Comparison of ENCODE assay signal across 15 mouse cellular contexts in genomic region chr5:77986449-77987047, GRCm38 (mm10).
DNase-seq lines count a peak whose midpoint lies in the region; ATAC-seq and TF ChIP-seq lines count a peak whose summit lies in the region.
"Had no signal": no experiment of that assay in that cellular context is flagged by ENCODE, and none has a peak within 500 bp of the region (broad histone marks: within the 10 kb centered on the region; RNA-seq: fewer than 3 reads in every experiment).

No protein-coding gene starts in this region.

- DNase-seq in frontal cortex, postnatal 10 days (ENCODE audit: low spot score in 2 of 2), result no peak
- peak; percentile 2 for DNase-seq in ES-E14 (ENCODE audit: low read depth, low spot score)
- DNase-seq in cerebellum, postnatal 10 days, result peak; percentile 34 to 42
- DNase-seq in layer of hippocampus, adult 9-11 months, result peak; percentile 76
- no peak for DNase-seq in thymus, postnatal 10 days (ENCODE audit: low spot score in 2 of 2)
- no peak for DNase-seq in lung, postnatal 36 days
- DNase-seq in heart, postnatal 36 days, result no peak
- DNase-seq: adrenal gland, adult 2 months; lung, adult 18-20 months; right cerebral cortex, postnatal 25 days; thymus, postnatal 4 days had no signal

- H3K4me3 ChIP-seq in ES-E14 (ENCODE audit: insufficient read depth in 1 of 2, low read depth in 1 of 2, low read length in 2 of 2, poor library complexity in 1 of 2, severe bottlenecking in 1 of 2), result no peak overlapping the region
- H3K4me3 ChIP-seq: hindbrain, embryonic 15.5 days; kidney, embryonic 15.5 days; myocyte had no signal

- no peaks in the 10 kb centered on the region for H3K4me1 ChIP-seq in ES-E14 (ENCODE audit: control insufficient read depth in 2 of 2, insufficient read depth in 2 of 2, low read length in 2 of 2, poor library complexity in 1 of 2)
- H3K4me1 ChIP-seq: hindbrain, embryonic 15.5 days; kidney, embryonic 15.5 days had no signal

- H3K9ac ChIP-seq in ES-E14 (ENCODE audit: insufficient read depth, low read depth, low read length, poor library complexity, severe bottlenecking), result no peak overlapping the region
- H3K9ac ChIP-seq: hindbrain, embryonic 15.5 days; kidney, embryonic 15.5 days had no signal

- intact Hi-C loops in heart, postnatal 36 days (cut with DNase I), result no loop called here

- peak; percentile 92 for ATAC-seq in frontal cortex, adult (ENCODE audit: low TSS enrichment)

- in situ Hi-C loops in ES-E14 (cut with MboI; ENCODE audit: low sequenced_read_pairs in 2 of 2, unreplicated experiment in 2 of 2), result no loop called here

- no peak overlapping the region for H3K27ac ChIP-seq in ES-E14 (ENCODE audit: insufficient read depth, low read depth, low read length, poor library complexity, severe bottlenecking)
- H3K27ac ChIP-seq: hindbrain, embryonic 15.5 days; kidney, embryonic 15.5 days had no signal

- no peaks in the 10 kb centered on the region for H3K9me3 ChIP-seq in ES-E14 (ENCODE audit: control insufficient read depth, insufficient read depth, low read depth, low read length)
- H3K9me3 ChIP-seq: hindbrain, embryonic 15.5 days; kidney, embryonic 15.5 days had no signal

- H3K36me3 ChIP-seq in ES-E14 (ENCODE audit: control insufficient read depth, insufficient read depth, low read length, poor library complexity, severe bottlenecking), result no peaks in the 10 kb centered on the region
- H3K36me3 ChIP-seq: hindbrain, embryonic 15.5 days; kidney, embryonic 15.5 days had no signal

TF ChIP-seq in ES-E14, 5 proteins besides CTCF, POLR2A, EP300 and RAD21:
- TF ChIP-seq ZNF384 (IDR thresholded peaks at IDR 0.05; ENCODE audit: low read depth, low read length) (no peak), ZC3H11A (IDR thresholded peaks at IDR 0.05; ENCODE audit: borderline replicate concordance, low read depth, low read length) (no peak), CHD2 (IDR thresholded peaks at IDR 0.05; ENCODE audit: low read depth, low read length) (no peak), MAFK (IDR thresholded peaks at IDR 0.05; ENCODE audit: insufficient read depth, low read depth, low read length) (no peak), HCFC1 (IDR thresholded peaks at IDR 0.05; ENCODE audit: borderline replicate concordance, insufficient read depth, low read length) (no peak)

Comparison
In these comparisons a context has a peak if more than half of its experiments do, and no peak if none do; other contexts are left out.
1. DNase-seq: peak in ES-E14 (single experiment), cerebellum, postnatal 10 days (2 of 2) and layer of hippocampus, adult 9-11 months (single experiment); none in frontal cortex, postnatal 10 days (0 of 2), thymus, postnatal 10 days (0 of 2), lung, postnatal 36 days (single experiment) and heart, postnatal 36 days (0 of 2).